Mouse (Mus musculus) kidney, adult 8-10 months (tissue): ENCODE results near the gene Fh1.

ENCODE experiments used
- DNase-seq, 2 experiments: peaks; one replicate each; pipeline ENCODE4 v3.0.0; 2022

Gene Fh1

GRCm38 (mm10) chr1:175625257-175625879, at the start of gene Fh1:
TSS of gene Fh1 (minus strand) at chr1:175625635.
- peak; percentile 97 to 98 for DNase-seq

- DNase-seq: no peak
These were observed 49.7 kb upstream of the Fh1 start for GRCm38 (mm10) chr1:175675116-175675515.

- DNase-seq: no peak
These were observed 48.3 kb upstream of the Fh1 start for GRCm38 (mm10) chr1:175673563-175674325.

- no peak for DNase-seq
These were observed 46.2 kb upstream of the Fh1 start for GRCm38 (mm10) chr1:175671626-175672025.

- no peak for DNase-seq
These were observed 44.6 kb upstream of the Fh1 start for GRCm38 (mm10) chr1:175670042-175670441.

GRCm38 (mm10) chr1:175669456-175669855, 44.0 kb upstream of the Fh1 start:
- no peak for DNase-seq

GRCm38 (mm10) chr1:175668666-175669405, 43.4 kb upstream of the Fh1 start:
- peak in 1 of 2 experiments; percentile 35 for DNase-seq

GRCm38 (mm10) chr1:175659900-175660299, 34.5 kb upstream of the Fh1 start:
- DNase-seq: no peak

- no peak for DNase-seq
These were observed 23.2 kb upstream of the Fh1 start for GRCm38 (mm10) chr1:175648615-175649014.

GRCm38 (mm10) chr1:175646952-175647351, 21.5 kb upstream of the Fh1 start:
- DNase-seq: peak; percentile 73 to 86

GRCm38 (mm10) chr1:175643496-175644265, 18.2 kb upstream of the Fh1 start:
- DNase-seq: no peak

GRCm38 (mm10) chr1:175640435-175641150, 15.2 kb upstream of the Fh1 start:
- DNase-seq: no peak

- DNase-seq: no peak
These were observed 13.6 kb upstream of the Fh1 start for GRCm38 (mm10) chr1:175639072-175639471.

- DNase-seq: no peak
These were observed 12.2 kb upstream of the Fh1 start for GRCm38 (mm10) chr1:175637677-175638076.

- no peak for DNase-seq
These were observed 7.0 kb upstream of the Fh1 start for GRCm38 (mm10) chr1:175632470-175632869.

- DNase-seq: peak; percentile 74 to 76
These were observed 6.3 kb upstream of the Fh1 start for GRCm38 (mm10) chr1:175631721-175632221.

GRCm38 (mm10) chr1:175631080-175631479, 5.6 kb upstream of the Fh1 start:
- DNase-seq: no peak

GRCm38 (mm10) chr1:175630345-175630744, 4.9 kb upstream of the Fh1 start:
- no peak for DNase-seq

GRCm38 (mm10) chr1:175629248-175629647, 3.8 kb upstream of the Fh1 start:
- no peak for DNase-seq

- peak; percentile 21 to 35 for DNase-seq
These were observed 706 bp upstream of the Fh1 start for GRCm38 (mm10) chr1:175625990-175626692.

GRCm38 (mm10) chr1:175623656-175624055, 1.8 kb downstream of the Fh1 start:
- no peak for DNase-seq
